Mouse (Mus musculus) megakaryocyte-erythroid progenitor cell, adult 5-6 weeks (primary cell): ENCODE results near the gene Hspa1a. TPM values are rescaled to one million over a fixed set of nuclear protein-coding genes. Genes with fewer than 3 reads are reported as not detected.
"Not testable (repeated sequence)": the region's sequence is repeated elsewhere in the genome, so short reads cannot be mapped to it uniquely, and the experiment has no call there.

ENCODE experiments used
- ATAC-seq: replicated peaks from 2 replicates; pipeline ENCODE4 v1.8.0; 2016; ENCODE audit warnings: mild to moderate bottlenecking, inconsistent platforms; ENCODE audit not compliant: severe bottlenecking, poor library complexity, low FRiP score, low TSS enrichment
- total RNA-seq, 2 experiments: library from RNA; stranded (forward) in 1 of 2; stranded (reverse) in 1 of 2; fragments of 200-1000, 215-1000 nt in 1 of 2; fragments of >200 nt in 1 of 2; fragmentation: Nextera tagmentation in 1 of 2; gene quantifications; 2 replicates each; pipeline ENCODE4 v1.2.3; 2014 to 2017

Gene Hspa1a
- total RNA-seq, 2 experiments from 2014 or later: 10.1 to 43.3 TPM

DNA sequence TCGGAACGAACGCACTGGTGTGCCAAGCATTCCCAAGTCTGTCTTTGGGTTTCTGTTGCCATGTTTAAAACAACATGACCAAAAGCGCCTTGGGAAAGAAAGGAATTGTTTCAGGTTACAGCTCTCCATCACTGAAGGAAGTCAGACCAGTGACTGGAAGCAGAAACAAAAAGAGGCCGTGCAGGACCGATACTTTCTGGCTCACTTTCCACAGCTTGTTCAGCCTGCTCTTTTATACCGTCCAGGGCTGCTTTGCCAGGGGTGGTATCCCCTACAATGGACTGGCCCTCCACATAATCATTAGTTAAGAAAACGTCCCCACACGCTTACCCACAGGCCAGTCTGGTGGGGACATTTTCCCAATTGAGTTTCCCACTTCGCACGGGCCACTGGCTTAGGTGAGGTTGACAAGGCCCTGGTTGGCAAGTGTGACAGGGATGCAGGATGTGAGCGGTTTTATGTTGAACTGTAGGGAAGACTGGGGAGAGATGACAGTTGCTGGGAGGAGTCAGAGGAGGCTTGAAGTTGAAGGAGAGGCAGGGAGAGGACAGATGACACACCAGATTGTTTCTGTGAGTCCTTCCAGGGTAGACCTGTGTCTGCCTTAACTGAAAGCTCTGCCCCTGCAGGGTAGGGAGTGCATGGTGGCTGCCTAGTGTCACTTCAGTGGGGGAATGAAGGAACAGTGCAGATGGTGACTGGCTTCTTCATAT, 30.4 kb upstream of the Hspa1a start:
- ATAC-seq: peak; percentile 49

DNA sequence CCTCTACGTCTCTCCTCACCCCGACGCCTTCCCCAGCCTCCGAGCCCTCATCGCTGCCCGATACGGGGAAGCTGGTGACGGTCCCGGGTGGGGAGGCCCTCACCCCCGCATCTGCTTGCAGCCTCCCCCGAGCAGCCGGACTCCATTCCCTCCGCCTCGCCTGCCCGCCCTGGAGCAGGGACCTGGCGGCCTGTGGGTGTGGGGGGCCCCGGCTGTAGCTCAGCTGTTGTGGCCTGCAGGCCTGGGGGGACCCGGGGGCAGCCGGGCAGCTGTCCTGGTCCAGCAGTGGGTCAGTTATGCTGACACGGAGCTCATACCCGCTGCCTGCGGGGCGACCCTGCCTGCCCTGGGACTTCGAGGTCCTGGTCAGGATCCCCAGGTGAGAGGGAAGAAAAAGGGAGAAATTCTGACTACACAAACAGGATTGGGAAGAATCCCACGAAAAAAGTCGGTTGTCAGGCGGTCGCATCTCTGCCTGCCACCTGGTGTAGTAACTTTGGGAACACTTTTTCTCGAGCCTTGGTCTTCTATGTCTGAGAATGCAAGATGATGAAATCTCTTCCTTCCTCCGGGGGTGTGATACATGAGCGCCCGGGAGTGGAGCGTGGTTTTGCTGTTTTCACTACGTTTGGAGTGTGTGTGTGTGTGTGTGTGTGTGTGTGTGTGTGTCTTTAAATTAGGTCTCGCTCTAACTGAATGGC, 29.6 kb upstream of the Hspa1a start:
- ATAC-seq: peak; percentile 5

DNA sequence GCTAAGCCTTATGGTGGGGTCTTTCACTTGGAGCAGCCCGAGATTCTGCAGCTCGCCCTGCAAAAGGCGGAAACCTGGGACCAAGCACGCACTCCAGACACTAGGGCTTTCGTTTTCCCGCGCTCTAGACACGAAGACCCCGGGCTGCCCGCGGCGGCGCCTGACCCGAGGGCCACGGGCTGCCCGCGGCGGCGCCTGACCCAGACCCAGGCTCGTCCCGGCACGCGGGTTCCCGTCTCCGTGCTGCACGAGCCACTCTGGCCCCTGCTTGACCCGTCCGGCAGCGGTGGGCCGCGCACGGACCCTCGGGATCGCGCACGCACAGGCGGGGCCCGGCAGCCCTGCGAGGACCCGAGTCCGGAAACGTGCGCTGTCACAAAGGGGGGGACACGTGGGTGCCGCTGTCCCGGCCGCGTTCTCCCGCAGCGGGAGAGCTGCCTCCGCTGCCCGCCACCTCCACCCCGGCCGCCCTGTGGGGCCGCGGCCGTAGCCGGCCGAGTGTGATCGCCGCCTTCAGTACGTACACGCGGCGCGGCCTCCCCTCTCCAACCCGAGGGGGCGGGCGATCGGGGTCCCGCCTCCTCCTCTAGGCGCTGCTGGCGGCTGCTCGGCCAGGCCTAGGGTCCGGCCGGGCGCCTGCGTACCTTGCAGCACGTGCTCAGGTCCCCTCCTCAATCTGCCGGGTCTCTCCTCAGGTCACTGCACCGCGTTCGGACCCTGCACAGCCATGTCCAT, 28.9 kb upstream of the Hspa1a start, which contains the start of gene Vars:
TSS of gene Vars (plus strand) at position 271 of the 735 bp plus-strand sequence.
- peak; percentile 23 for ATAC-seq

DNA sequence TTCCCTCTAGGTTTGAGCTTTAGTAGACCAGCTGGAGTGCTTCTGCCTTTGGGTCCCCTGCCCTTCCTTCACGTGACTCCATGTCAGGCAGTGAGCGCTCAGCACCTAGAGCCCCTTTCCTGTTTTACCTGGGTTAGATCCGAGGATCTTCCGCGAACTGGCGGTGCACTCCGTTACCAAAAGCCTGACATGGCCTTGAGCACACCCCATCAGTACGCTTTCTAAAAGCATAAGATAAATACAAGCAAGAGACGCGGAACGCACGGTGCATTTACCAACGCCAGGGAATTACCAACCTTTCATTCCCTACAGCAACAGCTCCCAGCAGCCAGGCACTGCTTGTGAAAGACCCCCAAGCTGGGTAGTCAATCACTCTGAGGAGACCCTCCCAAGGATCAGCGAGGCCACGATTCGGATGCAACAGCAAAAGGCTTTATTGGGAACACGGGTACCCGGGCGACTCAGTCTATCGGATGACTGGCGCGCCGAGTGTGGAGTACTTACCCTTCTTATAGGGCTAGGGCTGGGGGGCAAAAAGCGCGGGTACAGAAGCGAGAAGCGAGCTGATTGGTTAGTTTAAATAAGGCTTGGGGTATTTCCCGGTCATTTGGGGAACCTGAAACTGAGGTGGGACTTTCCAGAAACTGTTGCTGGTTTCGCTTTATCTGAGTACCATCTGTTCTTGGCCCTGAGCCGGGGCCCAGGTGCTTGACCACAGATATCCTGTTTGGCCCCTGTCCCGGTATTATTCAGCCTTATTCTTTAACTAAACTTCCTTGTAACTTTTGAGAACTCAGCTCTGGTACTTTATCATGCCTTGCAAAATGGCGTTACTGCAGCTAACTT, 28.1 kb upstream of the Hspa1a start:
- peak; percentile 20; the same call in 1 of the 2 replicates for ATAC-seq

DNA sequence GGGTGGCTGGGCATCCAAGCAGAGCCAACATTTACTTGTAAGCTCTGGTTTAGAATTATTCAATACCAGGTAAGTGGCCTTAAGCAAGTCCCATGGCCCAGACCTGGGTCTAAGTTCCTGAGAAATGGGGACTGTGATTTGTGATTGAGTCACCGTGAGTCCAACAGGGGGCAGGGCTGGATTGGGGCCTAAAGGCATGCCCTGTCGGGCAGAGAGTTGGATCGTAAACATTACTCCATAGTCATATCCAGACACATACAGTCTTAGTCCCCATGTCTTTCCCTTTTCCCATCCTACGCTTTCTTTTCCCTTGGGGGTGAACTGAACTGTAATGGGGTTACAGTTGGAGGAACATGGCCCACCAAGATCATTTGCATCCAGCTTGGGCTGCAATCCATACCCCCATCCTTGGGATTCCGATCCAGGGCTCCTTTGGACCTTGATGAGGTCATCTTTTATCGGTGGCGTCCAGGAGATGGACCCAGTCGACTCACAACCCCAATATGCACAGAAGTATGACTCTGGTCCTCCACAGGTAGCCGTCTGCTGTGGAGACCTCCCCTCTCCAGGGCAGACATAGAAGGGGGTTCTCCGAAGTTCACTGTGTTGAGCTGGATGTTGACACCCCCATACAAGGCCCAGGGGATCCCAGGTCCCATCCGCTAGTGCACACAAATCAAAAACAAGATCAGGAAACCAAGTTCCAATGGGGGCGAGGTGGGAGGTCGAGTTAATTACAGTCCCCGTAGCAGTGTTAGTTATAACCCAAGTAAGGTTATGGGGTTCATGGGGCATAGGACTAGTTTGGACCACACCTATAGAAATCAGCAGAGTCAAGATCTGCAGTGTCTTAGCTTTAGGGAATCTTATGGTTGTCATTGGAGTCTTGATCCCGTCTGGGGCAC, 26.8 kb upstream of the Hspa1a start:
- no peak for ATAC-seq

DNA sequence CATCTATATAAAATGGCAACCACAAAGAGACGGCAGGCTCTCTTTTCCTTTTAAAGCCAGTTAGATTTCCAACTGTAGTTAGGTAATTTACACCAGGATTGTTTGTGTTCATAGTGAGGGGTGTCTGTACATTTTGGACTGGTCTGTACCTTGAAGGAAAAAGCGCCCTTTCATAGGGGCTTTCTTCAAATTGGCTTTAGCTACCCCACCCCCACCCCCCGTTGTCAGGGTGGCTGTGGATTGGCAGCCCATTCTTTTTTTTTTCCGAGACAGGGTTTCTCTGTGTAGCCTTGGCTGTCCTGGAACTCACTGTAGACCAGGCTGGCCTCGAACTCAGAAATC, 25.2 kb upstream of the Hspa1a start:
- ATAC-seq: no peak

DNA sequence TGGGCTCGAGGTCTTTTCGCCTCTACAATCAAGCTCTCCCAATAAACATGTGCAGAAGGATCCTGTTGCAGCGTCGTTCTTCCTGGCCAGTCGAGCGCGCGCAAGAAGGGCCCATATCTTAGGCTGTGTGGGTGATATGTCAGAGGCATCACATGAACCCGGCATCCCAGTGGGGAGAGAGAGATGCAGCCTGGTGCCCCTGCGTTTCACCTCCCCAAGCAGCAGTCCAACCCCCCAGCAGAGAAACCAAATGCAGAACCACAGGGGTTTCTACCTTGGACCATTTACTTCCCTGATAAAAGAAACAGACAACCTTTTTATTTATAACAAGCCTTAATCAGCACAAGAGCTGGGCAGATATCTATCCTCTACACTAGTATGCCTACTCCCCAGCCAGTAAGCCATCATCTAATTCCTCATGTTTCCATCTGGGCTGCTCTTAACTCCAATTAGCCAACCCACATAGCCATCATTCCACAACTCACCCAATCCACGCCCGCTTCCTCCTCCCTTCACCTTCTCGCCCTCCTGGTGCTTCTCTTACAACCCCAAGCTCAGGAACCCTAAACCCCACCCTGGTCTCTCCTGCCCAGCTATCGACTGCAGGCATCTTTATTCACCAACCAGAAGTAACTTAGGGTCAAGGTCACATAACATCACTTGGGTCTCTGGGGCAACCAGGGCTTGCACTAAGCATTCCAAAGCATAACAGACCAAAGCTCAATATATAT, 24.6 kb upstream of the Hspa1a start:
- ATAC-seq: no peak

DNA sequence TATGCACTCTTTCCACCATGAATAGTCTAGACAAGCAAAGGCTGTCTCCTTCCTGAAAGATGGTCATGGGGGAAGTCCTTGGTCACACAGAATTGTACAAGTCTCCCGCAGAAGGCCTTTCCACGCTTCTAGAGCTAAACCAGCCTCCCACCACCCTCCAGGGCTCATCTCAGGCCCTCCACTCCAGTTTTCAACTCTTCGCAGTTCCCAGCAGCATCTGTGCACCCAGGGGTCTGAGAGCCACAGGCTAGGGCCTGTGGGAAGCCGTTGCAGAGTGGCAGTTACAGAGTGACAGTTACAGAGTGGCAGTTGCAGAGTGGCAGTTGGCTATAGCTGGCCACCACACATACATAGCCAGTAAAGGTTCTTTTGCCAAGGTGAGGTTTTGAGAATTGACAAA, 24.0 kb upstream of the Hspa1a start:
- ATAC-seq: not testable (repeated sequence)

DNA sequence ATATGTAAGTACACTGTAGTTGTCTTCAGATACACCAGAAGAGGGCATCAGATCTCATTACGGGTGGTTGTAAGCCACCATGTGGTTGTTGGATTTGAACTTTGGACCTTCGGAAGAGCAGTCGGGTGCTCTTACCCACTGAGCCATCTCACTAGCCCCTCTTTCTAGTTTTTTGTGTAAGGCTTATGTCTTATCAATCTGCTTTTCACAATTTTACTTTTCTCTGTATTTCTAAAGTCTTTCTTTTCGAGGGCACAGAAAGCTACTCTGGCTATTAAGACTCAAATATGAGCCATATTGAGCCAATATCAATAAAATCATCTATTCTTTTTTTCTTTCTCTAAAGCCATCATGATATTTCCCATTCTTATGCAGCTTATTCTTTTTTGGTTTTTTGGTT, 23.2 kb upstream of the Hspa1a start:
- not testable (repeated sequence) for ATAC-seq

DNA sequence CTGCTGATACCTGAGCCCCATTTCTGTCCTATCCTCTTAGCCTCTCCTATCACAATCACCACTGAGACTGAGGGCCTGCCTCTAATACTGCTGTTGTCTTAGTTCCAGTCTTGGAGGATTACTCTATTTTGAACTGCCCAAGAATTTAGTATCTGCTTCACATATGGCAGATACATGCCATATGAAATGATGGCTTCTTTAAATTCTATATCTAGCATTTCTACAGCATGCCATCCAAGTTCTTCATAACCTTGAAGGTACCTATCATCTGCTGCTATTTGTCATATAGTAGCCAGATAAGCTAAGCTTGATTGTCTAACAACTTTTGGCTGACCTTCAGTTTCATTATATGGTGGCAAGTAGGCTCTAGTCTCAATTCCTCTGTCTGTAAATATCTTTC, 22.8 kb upstream of the Hspa1a start:
- ATAC-seq: no peak

DNA sequence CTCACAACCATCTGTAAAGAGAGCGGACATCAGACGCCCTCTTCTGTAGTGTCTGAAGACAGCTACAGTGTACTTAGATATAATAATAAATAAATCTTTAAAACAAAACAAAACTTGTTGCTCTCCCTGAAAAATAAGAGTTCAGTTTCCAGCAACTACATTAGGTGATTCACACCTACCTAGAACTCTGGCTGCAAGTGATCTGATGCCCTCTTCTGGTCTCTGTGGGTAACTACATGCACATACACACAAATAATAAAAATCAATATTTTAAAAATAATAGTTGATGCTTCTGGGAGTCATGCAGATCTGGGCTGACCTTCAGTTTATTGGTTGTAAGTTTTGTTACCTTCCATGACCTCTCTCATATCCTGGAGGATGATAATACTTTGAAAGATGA, 12.3 kb upstream of the Hspa1a start:
- ATAC-seq: no peak

DNA sequence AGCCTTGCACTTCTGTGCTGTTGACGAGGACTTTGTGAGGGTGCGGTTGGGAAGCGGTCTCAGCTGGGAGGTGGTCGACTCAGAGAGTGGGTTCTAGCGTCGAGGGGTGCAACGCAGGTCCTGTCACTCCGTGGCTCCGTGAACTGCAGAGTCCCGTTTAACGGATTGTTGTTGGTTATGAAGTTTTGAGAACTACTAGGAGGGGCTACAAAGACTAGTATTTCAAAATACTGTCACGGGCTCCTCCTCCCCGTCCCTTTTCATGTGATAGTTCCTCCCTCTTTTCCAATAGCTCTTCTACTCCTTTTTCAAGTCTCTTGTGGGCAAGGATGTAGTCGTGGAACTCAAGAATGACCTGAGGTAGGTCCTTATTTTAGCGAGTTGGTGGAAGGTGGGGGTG, 10.4 kb upstream of the Hspa1a start:
- ATAC-seq: peak; percentile 27

DNA sequence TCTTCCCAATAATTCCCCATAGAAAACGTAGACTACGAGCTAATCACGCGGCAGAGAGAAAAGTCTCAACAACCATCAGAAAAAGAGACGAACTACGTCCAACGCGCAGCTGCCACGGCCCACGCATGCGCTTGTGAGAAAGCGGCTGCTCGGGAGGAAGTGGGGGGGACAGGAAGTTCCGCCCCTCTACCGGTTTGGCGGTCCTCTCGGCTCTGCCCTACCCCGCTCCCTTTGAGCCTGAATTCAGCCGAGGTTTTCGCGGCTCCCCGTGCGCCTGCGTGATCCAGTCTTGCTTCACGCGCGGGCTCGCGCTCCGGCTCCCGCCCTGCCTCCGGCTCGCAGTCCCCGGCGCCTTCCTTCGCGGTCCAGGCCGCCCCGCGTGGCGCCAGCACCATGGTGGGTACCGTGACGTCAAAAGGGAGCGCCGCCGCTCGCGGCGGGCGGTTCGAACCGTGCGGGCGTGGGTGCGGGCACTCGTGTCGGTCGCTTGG, 9.8 kb upstream of the Hspa1a start, which contains the start of gene Lsm2:
TSS of gene Lsm2 (plus strand) at position 173 of the 491 bp plus-strand sequence.
- ATAC-seq: peak; percentile 80

DNA sequence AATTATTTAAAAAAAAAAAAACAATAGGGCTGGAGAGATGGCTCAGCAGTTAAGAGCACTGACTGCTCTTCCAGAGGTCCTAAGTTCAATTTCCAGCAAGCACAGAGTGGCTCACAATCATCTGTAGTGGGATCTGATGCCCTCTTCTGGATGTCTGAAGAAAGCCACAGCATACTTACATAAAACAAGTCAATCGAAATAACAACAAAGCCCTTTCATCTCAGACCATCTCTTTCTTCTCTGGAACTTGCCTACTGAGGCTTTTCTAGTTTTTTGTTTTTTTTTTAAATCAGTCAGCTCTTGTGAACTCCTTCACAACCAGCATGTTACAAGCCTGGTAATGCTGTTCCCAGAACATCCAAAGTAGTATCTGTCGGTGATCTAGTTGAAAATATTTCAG, 8.7 kb upstream of the Hspa1a start:
- ATAC-seq: no peak

DNA sequence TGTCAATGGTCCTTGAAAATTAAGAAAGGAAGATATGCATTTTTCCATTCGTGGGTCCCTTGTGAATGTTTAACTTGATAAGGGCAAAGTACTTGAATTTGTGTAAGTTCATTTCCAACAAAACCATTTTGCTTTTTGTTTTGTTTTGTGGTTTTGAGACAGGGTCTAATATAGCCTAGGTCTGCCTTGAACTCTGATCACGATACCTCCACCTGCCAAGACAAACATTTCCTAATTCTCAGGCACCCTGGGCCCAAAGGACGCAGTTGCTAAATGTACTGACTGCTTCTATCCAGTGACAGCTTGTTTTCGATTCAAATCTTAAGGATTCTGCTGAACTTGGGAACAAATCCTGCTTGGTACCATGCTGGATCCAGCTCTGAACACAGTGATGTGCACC, 7.7 kb upstream of the Hspa1a start:
- ATAC-seq: no peak

DNA sequence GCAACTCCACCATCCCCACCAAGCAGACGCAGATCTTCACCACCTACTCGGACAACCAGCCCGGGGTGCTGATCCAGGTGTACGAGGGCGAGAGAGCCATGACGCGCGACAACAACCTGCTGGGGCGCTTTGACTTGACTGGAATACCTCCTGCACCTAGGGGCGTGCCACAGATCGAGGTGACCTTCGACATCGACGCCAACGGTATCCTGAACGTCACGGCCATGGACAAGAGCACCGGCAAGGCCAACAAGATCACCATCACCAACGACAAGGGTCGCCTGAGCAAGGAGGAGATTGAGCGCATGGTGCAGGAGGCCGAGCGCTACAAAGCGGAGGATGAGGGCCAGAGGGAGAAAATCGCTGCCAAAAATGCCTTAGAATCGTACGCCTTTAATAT, 6.3 kb upstream of the Hspa1a start:
- no peak for ATAC-seq

DNA sequence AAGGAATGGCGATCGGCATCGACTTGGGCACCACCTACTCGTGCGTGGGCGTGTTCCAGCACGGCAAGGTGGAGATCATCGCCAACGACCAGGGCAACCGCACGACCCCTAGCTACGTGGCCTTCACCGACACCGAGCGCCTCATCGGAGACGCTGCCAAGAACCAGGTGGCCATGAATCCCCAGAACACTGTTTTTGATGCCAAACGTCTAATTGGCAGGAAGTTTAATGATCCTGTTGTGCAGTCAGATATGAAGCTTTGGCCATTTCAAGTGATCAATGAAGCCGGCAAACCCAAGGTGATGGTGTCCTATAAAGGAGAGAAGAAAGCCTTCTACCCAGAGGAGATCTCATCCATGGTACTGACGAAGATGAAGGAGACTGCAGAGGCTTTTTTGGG, 5.0 kb upstream of the Hspa1a start:
- no peak for ATAC-seq
